Mouse (Mus musculus): ENCODE results near the gene Hcn4.

Hcn4 gene

DNA sequence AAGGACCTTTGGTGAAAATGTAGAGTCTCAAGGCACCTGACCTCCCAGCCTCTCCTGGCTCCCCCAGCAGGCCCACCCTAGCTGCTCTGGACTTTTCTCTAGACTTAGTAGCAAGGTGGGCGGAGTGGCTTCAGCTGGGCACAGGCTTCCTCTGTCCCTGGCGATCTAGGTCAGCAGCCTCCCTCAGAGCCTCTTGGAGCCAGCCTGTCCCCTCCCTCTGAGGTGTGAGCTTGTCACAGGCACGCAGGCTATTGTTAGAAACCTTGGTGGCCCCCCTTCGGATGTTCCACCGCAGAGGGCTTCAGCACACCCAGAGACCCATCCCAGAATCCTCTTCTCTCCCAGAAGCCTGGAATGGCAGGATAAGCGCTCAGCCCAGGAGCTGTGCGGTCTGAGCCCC, 24.5 kb downstream of the Hcn4 start:
- DNase-seq (ENCODE audit: low read depth, low spot score): no peak

DNA sequence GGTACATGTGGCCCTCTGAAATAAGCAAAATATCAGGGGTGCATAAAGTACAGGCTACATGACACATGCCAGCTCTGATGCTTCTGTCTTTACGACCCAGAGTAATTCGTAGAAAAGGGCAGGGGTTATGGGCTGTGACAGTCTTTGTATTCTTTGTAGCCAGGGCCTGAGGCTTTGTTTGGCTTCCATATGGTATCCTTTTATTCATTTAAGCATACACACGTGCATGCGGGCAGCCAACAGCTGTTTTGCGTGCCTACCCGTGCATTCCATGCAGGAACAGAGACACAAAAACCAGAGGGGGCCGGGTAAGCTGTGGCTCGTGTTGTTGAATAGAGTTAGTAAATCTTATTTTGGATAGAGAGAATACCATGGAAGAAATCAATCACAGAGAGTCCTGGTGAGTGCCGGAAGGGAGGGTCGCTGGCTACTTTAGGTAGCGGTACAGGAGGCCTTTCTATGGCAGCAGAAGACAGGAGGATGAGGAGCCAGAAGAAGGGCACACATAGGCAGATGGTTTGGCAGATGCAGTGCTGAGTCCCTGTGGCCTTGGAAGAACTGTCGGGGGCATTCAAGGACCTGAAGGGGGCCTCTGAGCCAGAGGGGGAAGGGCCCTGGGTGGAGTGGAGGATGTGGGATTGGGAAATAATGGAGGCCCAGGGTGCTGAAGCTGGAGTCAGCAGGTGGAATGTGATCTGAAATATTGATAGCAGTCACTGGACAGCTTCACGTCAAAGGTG, 26.5 kb downstream of the Hcn4 start:
- no peak for DNase-seq (ENCODE audit: low read depth, low spot score)

GRCm38 (mm10) chr9:58854931-58855330, 31.7 kb downstream of the Hcn4 start:
- DNase-seq (ENCODE audit: low read depth, low spot score): no peak

- no peak for DNase-seq (ENCODE audit: low read depth, low spot score)
Measured at GRCm38 (mm10) chr9:58859080-58859635, 35.9 kb downstream of the Hcn4 start.

DNA sequence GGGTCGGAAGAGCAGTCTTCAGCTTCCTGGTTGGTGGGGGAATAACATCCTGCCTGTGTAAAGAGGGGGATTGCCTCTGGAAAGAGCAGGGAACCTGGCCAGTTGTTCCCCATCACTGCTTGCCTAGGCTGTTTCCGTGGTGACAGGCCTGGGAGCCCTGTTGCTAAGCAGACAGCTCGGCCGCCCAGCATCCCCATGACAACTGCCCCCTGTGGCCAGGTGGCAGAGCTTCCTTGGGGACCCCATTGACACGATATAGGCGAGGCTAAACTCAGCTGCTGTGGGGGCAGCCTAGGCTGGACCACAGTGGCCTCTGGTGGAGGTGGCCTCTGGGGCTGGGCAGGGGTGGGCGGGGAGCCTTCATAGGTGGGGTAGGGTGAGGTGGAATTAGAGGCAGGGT, 40.6 kb downstream of the Hcn4 start:
- DNase-seq (ENCODE audit: low read depth, low spot score): peak; percentile 37

DNA sequence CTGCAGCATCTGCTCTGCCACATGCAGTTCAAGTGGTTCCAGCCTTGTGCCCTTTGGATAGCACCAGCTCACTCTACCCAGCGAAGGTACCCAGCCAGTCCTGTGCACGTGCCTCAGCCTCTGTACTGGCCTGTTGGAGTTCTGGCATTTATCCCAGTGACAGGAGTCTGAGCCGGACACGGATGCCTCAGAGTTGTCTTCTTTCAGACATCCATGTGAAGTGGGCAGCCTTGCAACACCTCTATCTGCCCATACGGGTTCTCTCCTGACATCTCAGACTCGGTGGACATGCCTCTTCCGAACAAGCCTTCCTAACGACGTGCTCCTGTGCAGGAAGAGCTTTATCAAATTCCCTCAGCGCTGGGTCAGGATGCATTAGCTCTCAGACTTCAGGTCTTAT, 47.9 kb downstream of the Hcn4 start:
- no peak for DNase-seq (ENCODE audit: low read depth, low spot score)

- peak; percentile 89 for DNase-seq (ENCODE audit: low read depth, low spot score)
Measured at GRCm38 (mm10) chr9:58873541-58874324, 50.5 kb downstream of the Hcn4 start.

GRCm38 (mm10) chr9:58874354-58874753, 51.1 kb downstream of the Hcn4 start:
- DNase-seq (ENCODE audit: low read depth, low spot score): no peak

GRCm38 (mm10) chr9:58875439-58875838, 52.2 kb downstream of the Hcn4 start:
- no peak for DNase-seq (ENCODE audit: low read depth, low spot score)

GRCm38 (mm10) chr9:58876946-58877625, 53.9 kb downstream of the Hcn4 start:
- peak; percentile 93 for DNase-seq (ENCODE audit: low read depth, low spot score)

DNA sequence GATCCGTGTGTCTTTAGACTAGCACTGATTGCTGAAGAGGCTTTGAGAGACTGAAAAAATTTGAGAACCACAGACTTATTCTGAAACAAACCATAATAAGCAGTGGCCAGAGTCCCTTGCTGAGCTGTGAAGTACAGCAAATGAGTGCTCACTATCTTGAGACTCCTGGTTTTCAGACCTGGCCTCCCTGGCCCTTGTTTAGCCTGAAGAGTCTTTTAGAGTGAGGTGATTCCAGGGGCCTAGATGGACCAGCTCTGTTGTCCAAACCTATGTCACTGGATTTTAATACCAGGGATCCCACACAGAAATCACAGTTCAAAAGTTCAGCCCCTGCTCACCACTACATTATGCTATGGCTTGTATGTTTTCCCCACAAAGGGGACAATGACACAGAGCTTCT, 56.6 kb downstream of the Hcn4 start:
- no peak for DNase-seq (ENCODE audit: low read depth, low spot score)

- no peak for DNase-seq (ENCODE audit: low read depth, low spot score)
Measured at GRCm38 (mm10) chr9:58882686-58883085, 59.5 kb downstream of the Hcn4 start.

DNA sequence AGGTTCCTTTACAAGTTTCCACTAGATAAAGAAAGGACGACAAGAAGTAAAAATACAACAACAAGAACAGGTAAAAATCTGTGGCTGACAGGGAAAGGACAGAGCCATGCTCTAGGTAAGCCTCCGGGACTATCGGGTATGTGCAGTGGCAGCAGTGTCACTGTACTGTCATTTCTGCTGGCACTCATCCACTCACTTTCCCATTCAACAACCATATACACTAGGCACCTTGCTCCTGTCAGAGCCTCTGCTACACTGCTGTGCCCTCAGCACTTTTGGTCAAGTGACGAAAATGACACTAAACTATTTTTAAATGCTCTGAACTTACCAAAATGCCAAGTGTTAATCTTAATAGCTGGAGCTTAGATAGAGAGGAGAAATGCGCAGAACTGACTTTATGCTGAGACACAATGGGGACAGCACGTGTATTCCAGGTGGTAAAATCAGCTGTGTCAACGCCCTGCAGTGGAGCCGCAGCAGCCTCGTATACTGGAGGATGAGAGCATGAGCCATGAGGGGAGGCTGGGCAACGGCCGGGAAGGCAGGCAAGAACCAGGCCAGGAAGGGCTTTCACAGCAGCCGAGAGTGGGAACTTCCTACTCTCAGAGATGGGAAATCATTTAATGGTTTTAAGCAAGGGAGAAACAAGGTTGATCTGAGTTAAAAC, 66.7 kb downstream of the Hcn4 start:
- no peak for DNase-seq (ENCODE audit: low read depth, low spot score)

GRCm38 (mm10) chr9:58890893-58891292, 67.7 kb downstream of the Hcn4 start:
- no peak for DNase-seq (ENCODE audit: low read depth, low spot score)

DNA sequence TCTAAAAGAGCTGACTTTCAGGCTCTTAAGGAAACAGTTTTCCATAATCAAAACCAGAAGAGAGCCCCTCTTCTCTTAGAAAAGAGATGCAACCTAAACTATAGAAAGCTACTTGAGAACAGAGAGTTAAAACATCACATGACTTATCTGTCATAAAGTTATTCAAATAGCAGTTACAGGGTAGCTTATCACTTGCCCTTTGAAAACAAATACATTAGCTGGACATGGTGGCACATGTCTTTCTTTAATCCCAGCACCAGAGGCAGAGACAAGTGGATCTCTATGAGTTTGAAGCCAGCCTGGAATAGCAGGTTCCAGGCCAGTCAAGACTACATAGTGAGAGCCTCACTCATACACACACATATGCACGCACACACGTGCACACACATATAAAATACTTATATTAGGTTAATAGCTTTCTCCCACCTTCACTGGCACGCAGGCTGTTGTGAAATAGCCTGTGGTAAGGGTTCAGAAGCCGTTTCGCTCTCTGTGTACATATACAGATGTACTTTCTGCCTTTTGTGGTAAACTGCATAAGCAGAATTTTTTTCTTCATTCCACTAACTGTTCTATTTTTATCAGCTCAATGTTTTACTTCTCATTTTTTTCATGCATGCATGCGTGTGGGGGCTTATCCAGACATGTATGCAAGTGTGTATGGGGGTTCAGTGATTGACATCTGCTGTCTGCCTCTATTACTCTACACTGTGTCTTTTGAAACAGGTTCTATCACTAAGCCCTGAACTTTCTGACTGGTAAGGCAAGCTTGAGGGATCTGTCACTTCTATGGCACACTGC, 68.8 kb downstream of the Hcn4 start:
- DNase-seq (ENCODE audit: low read depth, low spot score): no peak

DNA sequence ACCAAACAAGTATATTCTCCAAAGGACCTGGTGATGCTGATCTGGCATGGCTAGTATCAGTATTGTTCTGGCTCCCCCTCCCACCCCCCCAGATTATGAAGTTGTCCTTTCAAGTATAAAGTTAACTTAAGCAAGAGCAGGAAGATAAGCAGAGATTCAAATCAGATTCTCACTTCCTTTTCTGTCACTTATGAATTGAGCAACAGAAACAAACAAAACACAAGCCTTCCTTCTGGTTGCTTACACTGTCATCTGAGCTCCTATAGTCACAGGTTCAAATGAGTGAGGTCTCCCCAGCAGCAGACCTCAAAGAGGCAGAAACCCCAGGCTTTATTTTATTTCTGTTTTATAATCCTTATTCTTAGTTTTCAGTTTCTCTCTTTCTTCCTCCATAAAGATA, 76.4 kb downstream of the Hcn4 start:
- no peak for DNase-seq (ENCODE audit: low read depth, low spot score)

DNA sequence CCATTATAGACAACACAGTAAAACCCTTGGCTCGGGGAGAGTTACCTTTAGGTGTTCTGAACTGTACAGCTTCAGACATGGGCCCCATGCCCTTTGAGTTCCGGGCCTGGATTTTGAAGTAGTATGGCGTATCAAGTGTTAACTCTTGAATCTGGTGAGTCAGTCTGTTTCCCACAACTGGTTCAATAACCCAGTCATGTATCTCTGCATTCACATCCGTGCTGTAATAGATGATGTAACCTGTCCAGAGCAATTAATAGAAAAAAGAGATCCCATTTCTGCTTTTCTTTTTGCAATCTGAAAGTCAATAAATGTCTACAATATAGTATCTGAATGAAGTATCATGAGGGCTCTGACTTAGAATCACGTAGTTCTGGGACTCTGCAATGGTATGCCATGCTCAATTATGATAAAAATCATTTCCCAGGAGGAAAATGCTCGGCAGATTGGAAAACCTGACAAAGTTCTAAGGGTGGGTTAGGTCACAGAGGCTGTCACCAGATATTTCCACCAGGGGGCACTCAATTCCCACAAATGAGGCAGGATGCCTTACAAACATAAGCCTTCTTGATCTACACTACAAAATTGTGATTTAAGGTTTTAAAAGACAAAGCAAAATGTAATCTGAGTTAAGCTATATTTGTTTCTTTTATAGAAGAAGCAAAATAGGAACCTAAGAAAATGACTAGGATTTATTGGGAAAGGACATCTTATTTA, 79.8 kb downstream of the Hcn4 start:
- DNase-seq (ENCODE audit: low read depth, low spot score): peak; percentile 78

Data from brain, adult 2 months (tissue).